Mouse (Mus musculus) hindbrain, embryonic 11.5 days (tissue): Measurements from ENCODE around the gene Smg9. TPM values are rescaled to one million over a fixed set of nuclear protein-coding genes. Genes with fewer than 3 reads are reported as not detected.
A peak's percentile ranks its signal among the peaks of the same experiment; 100 is the strongest.

Experiments
- ATAC-seq: fragments of 200-750 bp; cut with Nextera tagmentation; 2 replicates; pipeline ENCODE4 v1.8.0; 2017; ENCODE audit warnings: mild to moderate bottlenecking, moderate TSS enrichment, moderate library complexity; ENCODE audit not compliant: low FRiP score
- DNase-seq: peaks from one replicate; pipeline ENCODE4 v3.0.0-alpha.2; 2015; ENCODE audit warnings: low spot score
- H3K27ac ChIP-seq: fragments of 300-500 bp; sonication (generic); 2 replicates; pipeline ENCODE4 v1.5.1; 2014; ENCODE audit warnings: mild to moderate bottlenecking, low read depth, low read length
- H3K27me3 ChIP-seq: fragments of 300-500 bp; sonication (generic); 2 replicates; pipeline ENCODE4 v1.6.1; 2014; ENCODE audit warnings: mild to moderate bottlenecking, low read length, moderate library complexity, mixed read lengths; ENCODE audit not compliant: control insufficient read depth, insufficient read depth
- H3K36me3 ChIP-seq: fragments of 300-500 bp; sonication (generic); 2 replicates; pipeline ENCODE4 v1.6.1; 2014; ENCODE audit warnings: mild to moderate bottlenecking, low read length, moderate library complexity, mixed read lengths; ENCODE audit not compliant: control insufficient read depth, insufficient read depth
- H3K4me1 ChIP-seq: fragments of 300-500 bp; sonication (generic); replicated peaks from 2 replicates; pipeline ENCODE4 v1.6.1; 2014; ENCODE audit warnings: low read length, mixed read lengths; ENCODE audit not compliant: control insufficient read depth, insufficient read depth
- H3K4me2 ChIP-seq: fragments of 300-500 bp; sonication (generic); replicated peaks from 2 replicates; pipeline ENCODE4 v1.6.1; 2014; ENCODE audit warnings: mild to moderate bottlenecking, low read depth, low read length
- H3K4me3 ChIP-seq: fragments of 300-500 bp; sonication (generic); 2 replicates; pipeline ENCODE4 v1.5.1; 2014; ENCODE audit warnings: low read depth, low read length
- H3K9ac ChIP-seq: fragments of 300-500 bp; sonication (generic); 2 replicates; pipeline ENCODE4 v1.6.1; 2014; ENCODE audit warnings: low read depth, low read length
- H3K9me3 ChIP-seq: fragments of 300-500 bp; sonication (generic); 2 replicates; pipeline ENCODE4 v1.6.1; 2016; ENCODE audit warnings: low read length; ENCODE audit not compliant: control insufficient read depth
- WGBS: fragments of 180-500 bp; shearing (Covaris S2); extraction: QIAGEN DNeasy Blood & Tissue Kit; methylation state at CpG from one replicate; pipeline ENCODE4 v1.1.7; 2014; 5-methylcytosine and 5-hydroxymethylcytosine counted together
- polyA plus RNA-seq: library from polyadenylated mRNA; unstranded; fragments of >200 nt; fragmentation: Nextera tagmentation; extraction: Ambion mirVana; gene quantifications from 2 replicates; pipeline ENCODE4 v1.2.1, GENCODE M21; 2014

Smg9 gene
- polyA plus RNA-seq: 18.4 and 21.3 TPM in 2 replicates

DNA sequence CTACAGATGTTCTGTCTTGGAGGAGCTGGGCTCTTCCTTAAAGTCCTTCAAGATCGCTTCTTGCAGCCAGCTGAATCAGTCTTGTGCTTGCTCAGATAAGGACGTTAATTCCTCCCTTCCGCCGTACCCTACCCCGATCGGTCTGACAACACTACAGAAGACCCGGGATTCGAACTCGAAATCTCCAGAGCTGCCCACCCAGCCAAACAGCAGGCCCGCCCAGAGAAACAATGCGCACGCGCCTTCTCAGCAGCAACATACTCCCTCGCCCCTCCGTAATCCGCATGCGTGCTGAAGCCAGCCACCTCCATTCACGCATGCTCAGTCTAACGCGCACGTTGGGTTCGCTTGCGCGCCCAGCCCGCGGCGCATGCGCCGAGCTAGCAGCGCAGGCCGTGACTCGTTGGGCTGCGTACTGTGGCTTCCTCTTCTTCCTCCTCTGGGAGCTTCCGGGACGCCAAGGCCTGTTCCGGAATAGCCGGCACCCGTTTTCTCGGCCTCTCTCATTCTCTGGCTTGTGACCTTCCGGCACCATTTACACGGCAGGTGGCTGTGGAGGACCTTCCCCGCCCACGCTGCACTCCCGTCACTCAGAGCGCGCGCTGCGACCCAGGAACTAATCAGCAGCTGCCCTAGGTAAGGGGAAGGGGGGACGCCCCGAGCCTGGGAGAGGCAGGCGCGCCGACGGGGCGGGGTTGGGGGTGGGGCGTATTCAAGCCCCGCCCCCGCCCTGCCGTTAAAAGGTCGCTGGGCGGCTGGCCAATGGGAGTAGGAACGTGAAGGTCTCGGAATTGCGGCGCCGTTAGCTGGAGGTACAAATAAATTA, at the start of gene Smg9:
Gene Smg9, plus strand, starts transcription at position 364 of the 826 bp plus-strand sequence.
- peak; percentile 99 for DNase-seq
- peak; percentile 96 for ATAC-seq
- H3K36me3 ChIP-seq: no peaks in the 10 kb centered on the region
- H3K9me3 ChIP-seq: no peaks in the 10 kb centered on the region
- H3K27ac ChIP-seq: peak within 1 kb of the TSS; percentile 89
- H3K9ac ChIP-seq: peak within 1 kb of the TSS; percentile 55
- peak within 1 kb of the TSS; percentile 46 for H3K4me3 ChIP-seq
- no peaks in the 10 kb centered on the region for H3K4me1 ChIP-seq
- H3K27me3 ChIP-seq: no peaks in the 10 kb centered on the region
- peak within 1 kb of the TSS; percentile 23 for H3K4me2 ChIP-seq
- WGBS: 3% methylated on average over 65 of the region's 66 CpGs

- no peak overlapping the region for H3K4me2 ChIP-seq
- H3K9ac ChIP-seq: no peak overlapping the region
- H3K36me3 ChIP-seq: no peaks in the 10 kb centered on the region
- 85% methylated on average over 6 of the region's 6 CpGs for WGBS
- no peak overlapping the region for H3K4me3 ChIP-seq
- H3K27me3 ChIP-seq: no peaks in the 10 kb centered on the region
- no peak overlapping the region for H3K27ac ChIP-seq
- no peak for ATAC-seq
- H3K4me1 ChIP-seq: no peaks in the 10 kb centered on the region
- DNase-seq: no peak
- H3K9me3 ChIP-seq: 0 out of 2 replicates have a peak, but pooled peaks cover 3% of the 10 kb centered on the region
Observed at GRCm38 (mm10) chr7:24355646-24356045, 43.8 kb upstream of the Smg9 start.

- no peak for DNase-seq
- 82% methylated on average over 10 of the region's 10 CpGs for WGBS
Observed at GRCm38 (mm10) chr7:24356081-24356480, 43.3 kb upstream of the Smg9 start.

GRCm38 (mm10) chr7:24357899-24358298, 41.5 kb upstream of the Smg9 start:
- Histone ChIP-seq H3K4me2 (no peak overlapping the region), H3K9ac (no peak overlapping the region), H3K4me1 (no peaks in the 10 kb centered on the region), H3K27me3 (no peaks in the 10 kb centered on the region), H3K4me3 (no peak overlapping the region), H3K9me3 (0 out of 2 replicates have a peak, but pooled peaks cover 3% of the 10 kb centered on the region), H3K36me3 (no peaks in the 10 kb centered on the region), H3K27ac (no peak overlapping the region)
- no peak for ATAC-seq
- DNase-seq: no peak
- 51% methylated on average over 4 of the region's 4 CpGs for WGBS

More at GRCm38 (mm10) chr7:24356081-24356480, 43.3 kb upstream of the Smg9 start:
- 0 out of 2 replicates have a peak, but pooled peaks cover 3% of the 10 kb centered on the region for H3K9me3 ChIP-seq
- H3K9ac ChIP-seq: no peak overlapping the region
- no peaks in the 10 kb centered on the region for H3K27me3 ChIP-seq
- no peak overlapping the region for H3K27ac ChIP-seq
- H3K36me3 ChIP-seq: no peaks in the 10 kb centered on the region
- no peaks in the 10 kb centered on the region for H3K4me1 ChIP-seq
- ATAC-seq: no peak
- no peak overlapping the region for H3K4me2 ChIP-seq
- H3K4me3 ChIP-seq: no peak overlapping the region

- DNase-seq (peak; percentile 68), ATAC-seq (no peak)
- H3K4me1 ChIP-seq: no peaks in the 10 kb centered on the region
- H3K9ac ChIP-seq: no peak overlapping the region
- H3K27ac ChIP-seq: no peak overlapping the region
- H3K36me3 ChIP-seq: no peaks in the 10 kb centered on the region
- WGBS: 29% methylated on average over 9 of the region's 9 CpGs
- 0 out of 2 replicates have a peak, but pooled peaks cover 3% of the 10 kb centered on the region for H3K9me3 ChIP-seq
- no peaks in the 10 kb centered on the region for H3K27me3 ChIP-seq
- H3K4me2 ChIP-seq: no peak overlapping the region
- H3K4me3 ChIP-seq: no peak overlapping the region
Observed at GRCm38 (mm10) chr7:24359269-24359668, 40.1 kb upstream of the Smg9 start.

DNA sequence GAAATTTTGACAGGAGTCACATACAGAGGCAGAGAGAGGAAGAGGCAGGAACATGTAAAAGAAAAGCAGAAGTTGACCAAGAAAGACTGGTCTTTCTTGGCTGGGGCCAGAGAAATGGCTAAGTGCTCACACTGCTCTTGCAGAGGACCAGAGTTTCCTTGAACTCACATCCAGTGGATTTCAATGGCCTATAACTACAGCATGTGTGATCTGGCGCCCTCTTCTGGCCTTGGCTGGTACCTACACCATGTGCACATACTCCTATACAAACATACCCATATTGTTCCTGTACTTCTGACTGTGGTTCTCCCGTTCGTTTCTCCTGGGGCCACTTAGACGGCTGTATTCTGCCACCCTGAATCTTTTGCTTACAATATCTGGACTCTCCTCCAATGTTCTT, 38.4 kb upstream of the Smg9 start:
- no peak overlapping the region for H3K4me2 ChIP-seq
- no peak for ATAC-seq
- no peak overlapping the region for H3K27ac ChIP-seq
- H3K9me3 ChIP-seq: 0 out of 2 replicates have a peak, but pooled peaks cover 3% of the 10 kb centered on the region
- WGBS: 68% methylated on average over 4 of the region's 4 CpGs
- no peaks in the 10 kb centered on the region for H3K4me1 ChIP-seq
- H3K27me3 ChIP-seq: no peaks in the 10 kb centered on the region
- no peak for DNase-seq
- H3K36me3 ChIP-seq: no peaks in the 10 kb centered on the region
- H3K4me3 ChIP-seq: no peak overlapping the region
- no peak overlapping the region for H3K9ac ChIP-seq

- Histone ChIP-seq H3K4me3 (no peak overlapping the region), H3K9ac (no peak overlapping the region), H3K9me3 (no peaks in the 10 kb centered on the region), H3K4me1 (no peaks in the 10 kb centered on the region), H3K27me3 (no peaks in the 10 kb centered on the region), H3K4me2 (no peak overlapping the region), H3K27ac (no peak overlapping the region), H3K36me3 (no peaks in the 10 kb centered on the region)
- DNase-seq (peak; percentile 65), ATAC-seq (no peak)
- 25% methylated on average over 6 of the region's 7 CpGs for WGBS
Observed at GRCm38 (mm10) chr7:24363228-24363627, 36.2 kb upstream of the Smg9 start.

GRCm38 (mm10) chr7:24364827-24365226, 34.6 kb upstream of the Smg9 start:
- H3K4me2 ChIP-seq: no peak overlapping the region
- H3K27me3 ChIP-seq: no peaks in the 10 kb centered on the region
- no peaks in the 10 kb centered on the region for H3K4me1 ChIP-seq
- WGBS: 25% methylated on average over 10 of the region's 10 CpGs
- ATAC-seq: peak; percentile 63; the same call in 1 of the 2 replicates
- no peak overlapping the region for H3K4me3 ChIP-seq
- DNase-seq: peak; percentile 95
- no peak overlapping the region for H3K9ac ChIP-seq
- H3K9me3 ChIP-seq: no peaks in the 10 kb centered on the region
- no peak overlapping the region for H3K27ac ChIP-seq
- H3K36me3 ChIP-seq: no peaks in the 10 kb centered on the region
